Mouse (Mus musculus) heart, postnatal 36 days (tissue): Measurements from ENCODE around the gene Trim47. TPM values are rescaled to one million over a fixed set of nuclear protein-coding genes. Genes with fewer than 3 reads are reported as not detected.

ENCODE experiments used
- DNase-seq, 2 experiments: peaks; one replicate each; pipeline ENCODE4 v3.0.0; 2021 to 2022
- intact Hi-C: fragments of 180-260 bp; cut with DNase I; formaldehyde crosslinking; loops from one replicate; pipeline ENCODE4 v1.15.1; 2025
- total RNA-seq, 2 experiments: library from RNA; stranded (reverse); gene quantifications; 2 replicates each; pipeline ENCODE4 v1.2.3; 2021

Gene Trim47
- total RNA-seq, 2 experiments from 2014 or later = 25.2 to 34.2 TPM

GRCm38 (mm10) chr11:116075539-116076265 lies 51.3 kb downstream of the Trim47 start:
- no peak for DNase-seq
- intact Hi-C loops = no loop called here

DNA sequence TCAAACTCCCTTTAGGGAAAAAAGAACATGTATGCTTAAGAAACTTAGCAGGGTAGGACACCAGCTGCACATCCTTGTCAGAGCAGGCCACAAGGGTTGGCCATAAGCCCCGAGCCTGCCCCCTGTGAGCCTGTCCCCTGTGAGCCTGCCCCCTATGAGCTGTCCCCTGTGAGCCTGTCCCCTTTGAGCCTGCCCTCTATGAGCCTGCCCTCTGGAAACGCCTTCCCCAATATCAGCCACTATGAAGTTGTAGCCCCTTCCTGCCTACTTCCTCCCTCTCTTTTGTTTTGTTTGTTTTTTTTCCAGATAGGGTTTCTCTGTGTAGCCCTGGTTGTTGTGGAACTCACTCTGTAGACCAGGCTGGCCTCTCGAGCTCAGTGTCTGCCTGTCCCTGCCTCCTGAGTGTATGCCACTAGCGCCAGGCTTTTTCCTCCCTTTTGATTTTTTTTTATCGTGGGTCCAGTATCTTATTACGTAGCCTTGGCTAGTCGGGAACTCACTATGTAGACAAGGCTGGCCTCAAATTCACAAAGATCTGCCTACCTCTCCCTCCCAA lies 52.5 kb downstream of the Trim47 start:
- no peak for DNase-seq
- intact Hi-C loops = no loop called here

DNA sequence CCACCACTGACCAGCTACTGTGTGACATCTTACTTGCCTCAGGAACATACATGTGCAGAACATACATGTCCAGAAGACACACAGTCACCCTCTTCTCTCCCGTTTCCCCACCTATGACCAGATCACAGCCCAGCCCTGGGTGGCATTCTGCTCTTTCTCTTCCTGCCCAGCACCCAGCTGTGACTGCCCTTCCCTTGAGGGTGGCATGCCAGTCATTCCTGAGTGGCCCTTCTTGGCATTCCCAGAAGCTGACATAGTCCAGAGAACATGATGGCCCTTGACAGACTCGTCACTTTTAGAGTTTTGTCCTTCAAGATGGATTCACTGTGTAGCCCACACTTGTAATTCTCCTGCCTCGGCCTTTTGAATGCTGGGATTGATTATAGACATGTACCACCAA lies 54.4 kb downstream of the Trim47 start:
- intact Hi-C loops = no loop called here
- no peak for DNase-seq

- no peak for DNase-seq
- intact Hi-C loops = no loop called here
These were observed 55.5 kb downstream of the Trim47 start for GRCm38 (mm10) chr11:116071510-116071909.

DNA sequence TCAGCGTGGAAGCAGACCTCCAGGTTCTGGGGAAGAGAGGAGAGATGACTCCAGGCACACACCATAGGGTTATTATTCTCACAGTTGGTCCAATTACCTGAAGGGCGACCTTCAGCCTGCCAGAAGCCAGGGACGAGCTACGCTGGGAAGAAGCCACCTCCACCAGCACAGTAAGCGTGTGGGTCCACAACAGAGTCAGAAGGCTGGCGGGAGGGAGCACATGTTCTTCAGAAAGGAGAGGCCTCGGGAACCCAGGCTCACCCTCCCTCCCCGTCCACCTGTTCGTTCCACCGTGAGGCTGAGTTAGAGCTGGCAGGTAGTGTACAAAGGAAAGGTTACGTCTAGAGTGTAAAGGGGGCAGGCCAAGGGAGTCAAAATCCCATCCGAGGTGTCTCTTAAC lies 61.7 kb downstream of the Trim47 start:
- no peak for DNase-seq
- intact Hi-C loops = no loop called here

DNA sequence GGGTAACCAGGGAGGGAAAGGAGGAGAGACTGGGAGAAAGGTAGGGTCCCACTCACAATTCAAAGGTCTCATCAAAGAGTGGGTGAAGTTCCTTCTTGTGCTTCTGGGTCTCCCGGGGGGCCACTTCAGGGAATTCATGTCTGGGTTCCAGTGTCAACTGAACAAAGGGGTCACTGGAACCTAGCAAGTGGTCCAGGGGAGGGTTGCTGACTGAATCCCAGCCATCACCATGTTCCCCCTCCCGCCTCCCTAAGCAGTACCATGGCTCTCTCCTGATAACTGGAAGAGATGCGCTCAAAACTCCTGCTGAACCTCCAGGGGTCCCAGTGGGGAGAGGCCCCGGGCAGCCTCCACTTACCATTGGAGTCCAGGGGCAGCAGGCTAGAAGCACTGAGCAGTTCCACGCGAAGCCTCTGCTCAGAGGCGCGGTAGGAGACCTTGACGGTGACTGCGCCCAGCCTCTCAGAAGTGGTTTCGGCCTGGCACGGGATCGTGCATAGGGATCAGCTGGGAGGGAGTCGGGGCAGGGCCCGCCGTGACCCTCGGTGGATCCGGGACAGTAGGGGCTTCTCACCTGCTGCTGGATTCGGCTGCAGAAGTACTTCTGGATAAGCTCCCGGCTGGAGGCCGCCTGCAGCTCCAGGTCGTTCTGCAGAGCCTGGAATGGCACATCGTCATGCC lies 62.7 kb downstream of the Trim47 start:
- intact Hi-C loops = no loop called here
- DNase-seq = no peak

- DNase-seq = no peak
- intact Hi-C loops = no loop called here
These were observed 63.4 kb downstream of the Trim47 start for GRCm38 (mm10) chr11:116063562-116063961.

GRCm38 (mm10) chr11:116062521-116062920 lies 64.5 kb downstream of the Trim47 start:
- no peak for DNase-seq
- intact Hi-C loops = no loop called here

- intact Hi-C loops = no loop called here
These were observed 65.2 kb downstream of the Trim47 start for GRCm38 (mm10) chr11:116061641-116062415.

DNA sequence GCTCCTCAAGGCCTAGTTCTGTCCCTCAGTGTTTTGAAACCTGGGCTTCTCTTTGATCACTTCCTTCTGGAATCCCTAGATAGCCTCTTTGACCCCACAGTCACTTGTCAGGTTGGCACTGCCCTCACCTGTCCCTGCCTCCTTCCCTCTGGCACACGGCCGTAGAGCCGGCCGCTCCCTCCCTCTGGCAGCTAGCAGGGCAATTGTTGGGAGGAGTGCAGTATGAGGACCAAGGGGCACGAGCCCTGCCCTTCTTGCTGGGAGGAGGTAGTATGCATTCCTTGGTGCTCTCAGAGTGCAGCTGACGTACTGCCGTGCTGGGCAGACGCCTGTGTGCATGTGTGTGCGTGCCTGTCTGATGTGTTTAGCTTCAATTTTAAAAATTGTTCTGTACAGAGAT lies 66.4 kb downstream of the Trim47 start:
- intact Hi-C loops = no loop called here
- DNase-seq = no peak

More at GRCm38 (mm10) chr11:116061641-116062415, 65.2 kb downstream of the Trim47 start:
- DNase-seq = no peak

- no peak for DNase-seq
- intact Hi-C loops = no loop called here
These were observed 67.4 kb downstream of the Trim47 start for GRCm38 (mm10) chr11:116059691-116060025.

DNA sequence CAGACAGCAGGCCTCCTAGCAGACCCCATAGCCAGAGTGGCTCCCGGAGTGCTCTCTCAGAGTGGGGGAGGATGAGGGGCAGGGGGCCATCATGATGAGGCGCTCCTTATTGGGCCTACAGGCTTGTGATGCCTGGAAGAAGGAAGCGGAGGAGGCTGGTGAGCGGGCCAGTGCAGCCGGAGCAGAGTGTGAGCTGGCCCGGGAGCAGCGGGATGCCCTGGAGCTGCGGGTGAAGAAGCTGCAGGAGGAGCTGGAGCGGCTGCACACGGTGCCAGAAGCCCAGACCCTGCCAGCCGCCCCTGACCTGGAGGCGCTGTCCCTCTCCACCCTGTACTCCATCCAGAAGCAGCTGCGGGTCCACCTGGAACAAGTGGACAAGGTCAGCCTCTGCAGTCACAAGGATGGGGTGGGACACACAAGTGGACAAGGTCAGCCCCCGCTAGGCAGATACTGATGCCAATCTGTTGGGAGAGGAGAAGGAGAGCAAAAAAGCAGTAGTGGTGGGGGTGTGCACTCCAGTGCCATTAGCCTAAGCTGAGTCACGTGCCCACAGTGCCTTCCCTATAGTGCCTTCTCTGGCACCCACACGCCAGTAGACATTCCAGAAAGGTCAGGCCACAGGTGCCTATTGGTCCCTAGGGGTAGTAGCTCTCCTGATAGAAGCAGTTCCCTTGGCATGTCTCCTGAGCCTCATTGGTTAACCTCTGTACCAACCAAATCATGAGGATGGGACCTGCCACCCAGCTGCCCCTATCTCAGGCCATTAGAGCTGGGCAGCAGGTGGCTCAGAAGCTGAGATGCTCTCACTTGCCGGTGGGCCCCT lies 67.9 kb downstream of the Trim47 start:
- intact Hi-C loops = no loop called here
- DNase-seq = no peak

DNA sequence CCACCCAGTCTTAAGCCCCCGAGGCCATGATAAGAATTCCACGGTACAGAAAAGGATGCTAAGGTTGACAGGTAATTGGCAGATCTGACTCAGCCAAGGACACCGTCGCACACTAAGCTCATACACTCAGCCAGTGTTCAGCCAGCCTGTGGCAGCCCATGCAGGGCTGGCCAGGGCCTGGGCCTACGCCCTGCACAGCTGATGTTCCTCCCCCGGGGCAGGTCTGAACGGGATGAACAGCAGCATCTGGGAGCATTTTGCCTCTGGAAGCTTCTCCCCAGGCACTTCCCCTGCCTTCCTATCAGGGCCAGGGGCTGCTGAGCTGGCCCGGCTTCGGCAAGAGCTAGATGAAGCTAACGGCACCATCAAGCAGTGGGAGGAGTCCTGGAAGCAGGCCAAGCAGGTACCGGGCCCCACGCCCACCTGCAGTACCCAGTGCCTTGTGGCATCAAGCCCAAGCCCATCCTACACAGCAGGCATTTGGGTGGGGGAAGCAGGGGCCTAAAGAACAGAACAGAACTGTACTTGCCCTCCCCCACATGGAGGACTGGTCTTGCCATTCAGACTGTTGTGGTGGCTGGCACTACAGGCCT lies 68.9 kb downstream of the Trim47 start:
- DNase-seq = no peak
- intact Hi-C loops = no loop called here

DNA sequence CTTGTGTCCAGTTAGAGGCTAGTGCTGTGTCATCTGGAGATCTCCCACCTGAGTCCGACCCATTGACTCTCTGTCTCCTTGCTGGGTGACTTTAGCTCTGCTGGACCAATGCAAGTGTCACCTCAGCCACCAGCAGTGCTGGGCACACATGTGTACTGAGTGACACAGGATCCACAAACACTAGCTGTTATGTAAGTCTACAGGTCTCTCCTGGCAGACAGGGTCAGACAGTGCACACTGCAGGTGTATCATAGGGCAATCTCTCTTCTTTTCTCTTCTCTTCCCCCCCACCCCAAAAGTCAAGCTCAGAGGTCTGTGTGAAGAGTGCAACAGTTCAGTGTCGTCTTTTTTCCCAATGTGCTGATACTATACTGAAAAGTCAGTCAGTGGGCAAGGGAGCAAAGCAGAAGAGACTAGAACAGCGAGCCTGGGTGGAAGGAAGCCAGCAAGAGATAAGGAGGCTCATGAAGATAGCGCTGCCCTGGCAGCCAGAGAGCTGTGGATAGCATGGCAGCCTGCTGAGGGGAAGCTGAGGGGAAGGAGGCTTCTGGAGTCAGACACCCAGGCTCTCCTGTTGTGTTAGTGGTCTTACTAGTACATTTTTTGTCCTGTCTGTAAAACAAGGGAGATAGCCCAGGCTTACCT lies 69.7 kb downstream of the Trim47 start:
- intact Hi-C loops = no loop called here
- no peak for DNase-seq

- intact Hi-C loops = no loop called here
- no peak for DNase-seq
These were observed 71.1 kb downstream of the Trim47 start for GRCm38 (mm10) chr11:116055873-116056272.

Other genes with a start within 250 kb of the Trim47 start
- gene Smim5, start 227.2 kb downstream of the Trim47 start, total RNA-seq = 10 to 100 TPM; 14.8 to 26.7 TPM
- under 1 TPM in 1 of 2 experiments, not detected in 1; 0.31 TPM for gene Smim6, start 215.2 kb downstream of the Trim47 start, total RNA-seq
- gene Sap30bp, start 193.9 kb downstream of the Trim47 start, total RNA-seq = 10 to 100 TPM; 17.2 to 20.7 TPM
- 1 to 10 TPM; 6.7 to 8.9 TPM for gene Recql5, start 193.7 kb downstream of the Trim47 start, total RNA-seq
- 1 to 10 TPM; 2.6 to 3.4 TPM for gene Itgb4, start 152.5 kb downstream of the Trim47 start, total RNA-seq
- 10 to 100 TPM; 12.8 to 19.3 TPM for gene Galk1, start 114.5 kb downstream of the Trim47 start, total RNA-seq
- gene H3f3b, start 99.2 kb downstream of the Trim47 start, total RNA-seq = 100 to 1,000 TPM; 136 to 158 TPM
- 1 to 10 TPM; 8.0 to 8.4 TPM for gene Unk, start 96.9 kb downstream of the Trim47 start, total RNA-seq
- gene Unc13d, start 49.2 kb downstream of the Trim47 start, total RNA-seq = under 1 TPM; 0.41 to 0.42 TPM
- 100 to 1,000 TPM in 1 of 2 experiments, 10 to 100 TPM in 1; 97.0 to 106 TPM for gene Wbp2, start 40.2 kb downstream of the Trim47 start, total RNA-seq
- 1 to 10 TPM; 7.4 to 7.6 TPM for gene Trim65, start 3.9 kb upstream of the Trim47 start, total RNA-seq
- gene Mrpl38, start 11.7 kb upstream of the Trim47 start, total RNA-seq = 10 to 100 TPM; 62.9 to 63.4 TPM
- 10 to 100 TPM; 13.2 to 16.2 TPM for gene Fbf1, start 41.0 kb upstream of the Trim47 start, total RNA-seq
- gene Ten1, start 71.6 kb upstream of the Trim47 start, total RNA-seq = 10 to 100 TPM; 10.5 to 20.1 TPM
- 100 to 1,000 TPM; 160 to 173 TPM for gene Acox1, start 71.8 kb upstream of the Trim47 start, total RNA-seq
- 1 to 10 TPM in 1 of 2 experiments, under 1 TPM in 1; 0.62 to 1.0 TPM for gene Evpl, start 110.9 kb upstream of the Trim47 start, total RNA-seq
- gene Srp68, start 147.0 kb upstream of the Trim47 start, total RNA-seq = 10 to 100 TPM; 65.9 to 71.2 TPM
- not detected for gene Galr2, start 153.7 kb upstream of the Trim47 start, total RNA-seq
- gene Exoc7, start 180.0 kb upstream of the Trim47 start, total RNA-seq = 10 to 100 TPM; 56.4 to 60.9 TPM
- gene Foxj1, start 208.2 kb upstream of the Trim47 start, total RNA-seq = not detected